Mouse (Mus musculus): ENCODE results near the gene Gm43517.

Gene Gm43517

GRCm38 (mm10) chr12:49384876-49385630 is at the start of gene Gm43517:
Gene Gm43517, plus strand, starts transcription at chr12:49385174.
- no peak for DNase-seq (ENCODE audit: low spot score)

DNA sequence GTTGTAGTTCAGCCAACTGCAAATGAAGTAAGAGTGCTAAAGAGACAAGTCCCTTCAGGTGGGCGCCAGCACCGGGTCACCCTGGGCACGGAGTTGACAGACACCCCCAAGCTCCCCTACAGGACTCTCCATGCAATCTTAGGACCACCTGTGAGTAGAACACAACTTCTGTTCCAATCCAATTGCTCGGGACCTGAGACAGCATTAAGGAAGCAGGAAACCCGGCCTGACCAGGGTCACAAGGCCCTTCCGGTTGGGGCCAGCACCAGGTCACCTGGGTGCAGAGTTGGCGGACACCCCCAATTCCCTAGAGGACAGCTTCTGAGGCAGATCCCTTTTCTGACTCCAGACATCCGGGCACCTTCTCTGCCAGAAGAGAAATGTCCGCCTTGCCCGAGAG is 35.3 kb upstream of the Gm43517 start:
- DNase-seq (ENCODE audit: low spot score) = no peak

DNA sequence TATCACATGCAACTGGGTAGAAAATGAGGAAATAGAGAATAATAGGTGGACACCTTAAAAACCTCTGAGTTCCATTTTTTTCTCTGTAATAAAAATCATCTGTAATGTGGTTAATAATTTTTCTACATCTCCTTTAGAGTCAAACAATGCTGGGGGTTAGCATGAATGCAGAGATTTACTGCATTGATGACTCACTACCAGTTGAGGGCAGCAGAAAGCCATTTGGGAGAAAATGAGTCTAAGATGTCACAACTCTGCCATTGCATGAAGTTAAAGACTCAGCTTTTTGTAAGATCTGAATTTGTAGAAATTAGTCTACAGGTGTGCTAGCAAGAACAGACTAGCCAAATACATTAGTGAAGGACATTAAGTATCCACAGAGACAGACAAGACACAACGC is 16.0 kb upstream of the Gm43517 start:
- no peak for DNase-seq (ENCODE audit: low spot score)

DNA sequence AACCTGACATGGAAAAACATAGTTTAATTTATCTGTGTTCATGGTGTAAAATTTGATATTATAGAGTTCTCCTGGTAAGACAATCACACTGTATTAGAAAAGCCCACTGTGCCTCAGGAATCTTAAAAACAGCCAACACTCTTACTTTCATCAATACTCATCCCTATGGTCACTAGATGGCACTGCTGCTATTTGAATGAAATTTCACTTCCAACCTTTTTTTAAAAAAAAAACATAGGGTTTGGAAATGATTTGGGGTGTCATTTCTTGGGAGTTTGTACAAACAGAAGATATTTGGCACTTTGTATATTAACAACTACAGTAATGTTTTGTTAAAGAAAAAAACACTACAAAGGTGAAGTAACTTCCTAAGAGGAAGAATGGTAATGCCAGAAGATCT is 12.8 kb upstream of the Gm43517 start:
- DNase-seq (ENCODE audit: low spot score) = no peak

DNA sequence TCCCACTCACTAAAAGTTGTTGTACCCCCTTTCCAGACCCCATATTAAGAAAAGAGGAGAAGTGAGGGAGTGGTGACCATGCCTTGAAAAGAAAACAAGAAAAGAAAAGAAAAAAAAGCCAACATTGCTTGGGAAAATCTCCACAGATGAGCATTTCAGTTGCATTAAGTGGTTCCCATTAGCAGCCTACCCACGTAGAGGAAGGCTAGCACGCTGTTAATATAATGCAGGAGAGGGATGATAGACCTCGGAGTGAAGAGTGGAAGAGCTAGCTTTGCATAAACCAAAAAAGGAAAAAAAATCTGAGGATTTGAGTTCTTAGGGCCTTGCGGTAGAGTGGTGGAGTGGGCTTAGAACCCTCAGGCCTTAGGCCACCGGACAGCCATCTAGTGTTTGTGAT is 11.8 kb upstream of the Gm43517 start:
- DNase-seq (ENCODE audit: low spot score) = no peak

DNA sequence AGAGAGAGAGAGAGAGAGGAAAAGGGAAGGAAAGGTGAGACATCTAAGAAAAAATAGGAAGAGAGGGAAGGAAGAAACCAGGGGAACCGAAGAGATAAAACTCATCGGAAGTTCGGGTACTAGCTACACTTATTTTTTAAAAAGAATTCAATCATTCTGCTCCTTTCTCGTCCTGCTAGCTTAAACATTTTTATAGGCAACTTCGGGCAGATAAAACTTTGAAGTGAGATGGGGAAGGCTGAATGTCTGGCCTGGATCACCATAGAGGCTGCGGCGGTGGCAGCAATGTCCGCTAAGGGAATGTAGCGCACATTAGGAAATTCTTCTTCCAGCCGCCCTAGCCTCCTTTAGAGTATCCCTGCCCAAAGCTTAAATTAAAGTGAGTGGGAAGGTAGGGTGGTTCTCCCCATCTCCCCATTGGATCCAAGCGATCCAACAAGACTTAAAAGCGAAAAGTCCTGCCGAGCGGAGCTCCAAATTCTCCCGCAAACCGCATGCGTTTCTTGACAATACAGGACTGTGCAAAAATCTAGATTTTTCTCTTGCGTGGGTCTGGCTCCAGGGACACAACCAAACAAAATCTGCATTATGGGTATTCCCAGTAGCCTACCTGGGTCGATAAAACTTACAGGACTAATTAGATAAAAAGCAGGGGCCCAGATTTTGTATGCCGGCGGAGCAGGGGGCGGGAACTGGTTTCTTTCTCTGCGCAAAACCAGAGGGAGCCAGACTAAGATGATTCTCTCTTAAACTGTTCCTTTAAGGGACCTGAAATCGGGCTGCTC is 11.0 kb upstream of the Gm43517 start:
- no peak for DNase-seq (ENCODE audit: low spot score)

DNA sequence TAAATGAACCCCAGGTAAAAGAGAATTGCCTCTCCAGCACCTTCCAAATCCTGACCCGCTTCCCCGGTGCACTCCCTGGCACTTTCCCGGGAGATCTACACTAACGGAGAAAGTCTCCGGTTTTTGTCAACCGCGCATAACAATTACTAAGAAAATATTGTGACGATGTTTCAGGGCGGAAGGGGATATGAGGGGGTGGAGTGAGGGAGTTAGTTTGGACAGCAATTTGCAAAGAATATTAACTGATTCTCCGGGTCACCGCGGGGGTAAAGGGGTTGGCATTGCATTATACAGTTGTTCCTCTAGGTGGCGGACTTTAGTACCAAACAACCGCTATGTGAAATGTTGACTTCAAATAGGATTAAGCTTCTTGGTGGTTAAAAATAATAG is 10.4 kb upstream of the Gm43517 start:
- no peak for DNase-seq (ENCODE audit: low spot score)

- DNase-seq (ENCODE audit: low spot score) = no peak
These were observed 9.3 kb upstream of the Gm43517 start for GRCm38 (mm10) chr12:49375427-49376317.

- no peak for DNase-seq (ENCODE audit: low spot score)
These were observed 8.5 kb upstream of the Gm43517 start for GRCm38 (mm10) chr12:49376318-49376992.

DNA sequence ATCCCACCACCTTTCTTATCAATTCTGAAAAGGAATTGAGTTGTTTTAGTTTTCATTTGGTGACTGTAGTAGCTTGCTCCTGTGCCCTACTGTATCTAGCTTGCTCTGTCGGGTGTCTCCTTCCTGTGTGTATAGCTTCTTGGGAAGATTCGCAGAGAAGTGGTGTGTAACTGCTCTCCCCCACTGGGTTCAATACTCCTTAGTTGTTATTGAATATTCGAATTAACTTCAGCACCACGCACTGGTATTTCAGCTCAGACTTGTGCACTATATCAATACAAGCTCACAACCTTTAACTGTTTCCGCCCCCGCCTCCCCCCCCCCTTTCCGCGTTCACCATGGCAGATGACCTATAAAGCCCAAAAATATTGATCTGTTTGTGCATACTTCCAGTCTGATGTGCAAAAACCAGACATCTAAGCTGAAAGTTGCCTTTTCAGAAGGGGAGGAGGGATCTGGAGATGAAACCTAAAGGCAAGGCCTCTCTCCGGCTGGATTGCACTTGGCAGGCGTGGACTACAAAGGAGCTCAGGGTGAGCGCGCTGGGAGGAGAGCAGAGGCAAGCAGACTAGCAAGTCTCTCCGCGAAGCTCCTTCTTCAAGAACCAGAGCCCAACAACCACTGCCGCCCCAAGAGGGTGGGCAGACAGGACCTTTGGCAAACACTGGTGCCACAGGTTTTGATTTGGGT is 7.5 kb upstream of the Gm43517 start:
- no peak for DNase-seq (ENCODE audit: low spot score)

GRCm38 (mm10) chr12:49378920-49379319 is 6.1 kb upstream of the Gm43517 start:
- no peak for DNase-seq (ENCODE audit: low spot score)

DNA sequence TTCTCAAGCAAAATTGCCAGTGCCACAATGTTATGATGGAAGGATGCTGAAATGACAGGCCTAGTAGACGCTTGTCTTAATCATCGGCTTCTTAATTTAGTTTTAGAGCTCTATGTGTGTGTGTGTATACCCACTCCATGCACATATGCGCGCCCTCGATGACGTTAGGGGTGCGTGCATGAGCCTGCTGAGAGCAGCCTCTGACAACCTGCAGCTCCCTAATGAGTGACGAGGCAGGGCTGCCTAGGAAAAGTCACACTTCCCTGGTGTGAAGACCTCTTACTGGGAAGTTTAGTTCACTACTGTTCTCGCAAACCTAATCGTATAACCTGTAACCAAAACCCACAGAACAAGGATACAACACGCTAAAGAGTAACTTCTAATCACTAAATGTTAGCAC is 5.5 kb upstream of the Gm43517 start:
- no peak for DNase-seq (ENCODE audit: low spot score)

GRCm38 (mm10) chr12:49380442-49380841 is 4.5 kb upstream of the Gm43517 start:
- DNase-seq (ENCODE audit: low spot score) = no peak

DNA sequence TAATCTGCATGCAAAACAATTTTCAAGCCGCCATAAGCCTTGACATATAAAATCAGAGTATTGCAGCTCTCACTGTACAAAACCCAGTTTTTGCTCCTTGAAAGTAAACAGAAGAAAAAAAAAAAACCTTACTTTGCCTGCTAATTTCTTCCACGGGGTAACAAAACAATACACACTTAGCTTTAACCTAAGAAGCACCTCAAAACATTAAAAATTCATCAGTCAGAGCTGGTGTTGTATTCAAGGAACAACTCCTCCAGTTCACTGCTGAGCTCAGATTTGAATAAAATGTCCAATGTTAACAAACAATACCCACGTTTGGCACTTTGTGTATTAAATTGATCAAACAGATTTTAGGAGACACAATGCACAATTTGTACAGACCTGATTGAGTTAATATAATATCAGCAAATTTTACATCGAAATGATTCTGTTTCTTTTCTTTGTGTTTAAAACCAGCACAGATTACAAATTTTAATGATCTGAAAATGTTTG is 3.9 kb upstream of the Gm43517 start:
- no peak for DNase-seq (ENCODE audit: low spot score)

DNA sequence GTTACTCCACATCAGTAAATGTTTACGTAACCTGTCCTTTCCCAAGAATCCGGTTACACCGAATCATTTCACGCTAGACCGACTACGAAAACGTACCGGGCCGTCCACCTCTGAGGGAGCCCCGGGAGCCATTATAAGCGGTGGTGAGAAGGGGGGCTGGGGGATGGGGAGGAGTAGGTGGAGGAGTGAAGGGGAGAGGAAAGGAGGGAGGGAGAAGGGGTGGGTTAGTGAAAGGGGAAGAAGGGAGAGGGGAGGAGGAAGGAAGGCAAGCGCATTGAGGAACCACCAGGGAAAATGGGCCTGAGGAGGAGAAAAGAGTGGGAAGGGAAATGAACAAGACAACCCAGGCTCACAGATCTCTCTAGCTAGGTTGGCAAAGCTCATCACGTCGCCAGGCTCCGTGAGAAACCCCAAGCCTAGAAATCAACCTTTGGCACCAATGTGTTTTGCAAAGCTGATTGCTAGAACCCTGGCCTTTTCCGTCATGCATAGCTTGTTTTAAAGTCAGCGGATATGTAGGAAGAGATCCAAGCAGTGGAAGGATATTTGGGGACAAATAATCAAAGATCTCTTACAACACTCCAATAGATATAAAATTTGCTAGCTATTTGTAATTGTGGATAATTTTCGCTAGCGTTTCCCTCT is 3.1 kb upstream of the Gm43517 start:
- no peak for DNase-seq (ENCODE audit: low spot score)

DNA sequence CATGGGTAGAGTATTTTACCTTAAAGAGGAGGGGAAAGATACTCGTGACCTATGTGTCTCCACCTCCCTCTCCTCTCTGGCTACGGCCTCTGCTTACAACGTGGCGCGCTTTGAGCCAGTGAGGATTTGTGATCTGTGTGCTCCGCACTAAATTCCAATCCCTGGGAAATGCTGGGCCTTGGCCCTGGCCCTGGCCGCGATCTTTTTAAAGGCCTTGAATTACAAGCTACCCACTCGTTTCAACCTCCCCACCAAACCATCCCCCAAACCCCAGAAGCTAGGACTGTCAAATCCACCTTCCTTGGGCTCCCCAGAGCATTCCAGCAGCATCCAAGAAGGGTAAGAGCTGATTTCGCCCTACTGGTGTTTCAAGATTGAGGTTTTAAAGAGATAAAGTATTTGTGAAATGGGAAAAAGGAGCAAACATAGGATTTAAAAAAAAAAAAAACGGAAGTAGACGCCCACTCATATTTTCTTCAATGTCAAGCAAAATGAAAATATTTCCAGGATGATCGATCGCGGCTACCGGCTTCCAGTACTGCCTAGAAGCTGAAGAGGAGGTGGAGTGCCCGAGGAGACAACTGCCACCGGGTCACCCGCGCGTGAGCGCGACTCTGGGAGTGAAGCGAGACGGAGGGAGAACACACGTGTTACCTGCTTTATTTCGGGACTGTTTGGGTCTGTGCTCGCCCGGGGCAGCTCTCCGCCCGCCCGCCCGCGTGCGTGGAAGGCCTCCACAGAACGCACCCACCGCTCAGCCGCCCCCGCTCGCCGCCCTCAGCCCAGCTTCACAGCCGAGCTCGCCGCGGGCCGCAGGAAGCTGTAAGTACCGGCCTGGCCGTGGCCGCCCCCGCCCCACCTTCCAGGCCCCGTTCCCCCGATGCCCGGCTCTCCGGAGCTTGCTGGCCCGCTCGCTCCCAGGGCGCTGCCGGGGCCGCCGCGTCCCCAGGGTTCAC is 2.1 kb upstream of the Gm43517 start, which contains the start of gene Foxg1:
TSS of gene Foxg1 (plus strand) at position 96 of the 956 bp plus-strand sequence.
- no peak for DNase-seq (ENCODE audit: low spot score)

DNA sequence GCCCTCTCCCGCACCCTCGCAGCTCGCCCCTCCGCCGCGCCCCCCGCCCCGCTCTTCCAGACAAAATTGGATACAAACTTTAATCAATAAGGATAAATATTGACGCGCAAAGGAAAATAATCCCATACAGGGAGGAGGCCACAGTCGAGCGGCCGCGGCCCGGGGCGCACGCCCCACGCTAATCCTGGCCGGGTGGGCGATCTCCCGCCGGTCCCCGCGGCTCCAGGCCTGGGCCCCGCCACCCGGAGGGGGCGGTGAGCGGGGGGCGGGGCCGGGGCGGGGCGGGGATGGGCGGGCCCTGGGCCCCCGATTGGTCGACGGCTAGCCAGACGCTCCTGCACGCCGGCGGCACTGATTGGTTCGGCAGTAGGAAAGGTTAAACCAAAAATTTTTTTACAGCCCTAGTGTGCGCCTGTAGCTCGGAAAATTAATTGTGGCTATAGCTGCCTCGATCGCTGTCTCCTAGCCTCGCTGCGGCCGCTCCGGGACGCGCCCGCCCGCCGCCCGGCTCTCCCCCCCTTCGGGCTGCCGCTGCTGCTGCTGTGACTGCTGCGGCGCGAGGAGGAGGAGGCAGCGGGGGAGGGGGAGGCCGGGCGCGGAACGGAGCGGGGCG is 1.3 kb upstream of the Gm43517 start:
- DNase-seq (ENCODE audit: low spot score) = no peak

DNA sequence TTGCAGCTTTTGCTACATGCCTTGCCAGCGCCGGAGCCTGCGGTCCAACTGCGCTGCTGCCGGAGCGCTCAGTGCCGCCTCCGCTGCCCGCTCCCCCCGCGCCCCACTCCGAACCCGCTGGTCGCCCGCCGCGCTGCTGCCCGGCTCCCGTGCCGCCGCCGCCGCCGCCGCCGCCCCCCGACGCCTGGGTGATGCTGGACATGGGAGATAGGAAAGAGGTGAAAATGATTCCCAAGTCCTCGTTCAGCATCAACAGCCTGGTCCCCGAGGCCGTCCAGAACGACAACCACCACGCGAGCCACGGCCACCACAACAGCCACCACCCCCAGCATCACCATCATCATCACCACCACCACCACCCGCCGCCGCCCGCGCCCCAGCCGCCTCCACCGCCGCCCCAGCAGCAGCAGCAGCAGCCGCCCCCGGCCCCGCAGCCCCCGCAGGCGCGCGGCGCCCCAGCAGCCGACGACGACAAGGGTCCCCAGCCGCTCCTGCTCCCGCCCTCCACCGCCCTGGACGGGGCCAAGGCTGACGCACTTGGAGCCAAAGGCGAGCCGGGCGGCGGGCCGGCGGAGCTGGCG is 589 bp upstream of the Gm43517 start:
- DNase-seq (ENCODE audit: low spot score) = no peak

- no peak for DNase-seq (ENCODE audit: low spot score)
These were observed 637 bp downstream of the Gm43517 start for GRCm38 (mm10) chr12:49385631-49385990.
